Mouse (Mus musculus): ENCODE measurements around the gene Gse1. TPM values are rescaled to one million over a fixed set of nuclear protein-coding genes. Genes with fewer than 3 reads are reported as not detected.

Gse1 gene
- total RNA-seq, 2 experiments from 2014 or later: 23.9 to 24.1 TPM

Small RNA genes lying within 50 kb of the gene (microRNA-seq; reads per million reads assigned to microRNA genes)
- 0 reads per million in 2 experiments for gene Gm22715 (ENCODE audit: borderline number of aligned reads in 2 of 2)
- gene Mir7687 (ENCODE audit: borderline number of aligned reads in 2 of 2): 0.61 to 1.4 reads per million in 2 experiments

Other genes with a start within 250 kb of the Gse1 start
- 10 to 100 TPM in 1 of 2 experiments, 1 to 10 TPM in 1; 9.5 to 12.8 TPM for gene Crispld2, start 236.0 kb upstream of the Gse1 start, total RNA-seq (2021)
- gene Zdhhc7, start 127.0 kb upstream of the Gse1 start, total RNA-seq (2021): 10 to 100 TPM; 39.5 to 57.7 TPM
- 100 to 1,000 TPM in 1 of 2 experiments, 10 to 100 TPM in 1; 60.5 to 130 TPM for gene 6430548M08Rik, start 114.3 kb upstream of the Gse1 start, total RNA-seq (2021)
- gene Fam92b, start 51.0 kb upstream of the Gse1 start, total RNA-seq (2021): 1 to 10 TPM in 1 of 2 experiments, under 1 TPM in 1; 0.70 to 1.6 TPM